Comparison of ENCODE assay signal across 9 mouse cellular contexts in the genomic region with DNA sequence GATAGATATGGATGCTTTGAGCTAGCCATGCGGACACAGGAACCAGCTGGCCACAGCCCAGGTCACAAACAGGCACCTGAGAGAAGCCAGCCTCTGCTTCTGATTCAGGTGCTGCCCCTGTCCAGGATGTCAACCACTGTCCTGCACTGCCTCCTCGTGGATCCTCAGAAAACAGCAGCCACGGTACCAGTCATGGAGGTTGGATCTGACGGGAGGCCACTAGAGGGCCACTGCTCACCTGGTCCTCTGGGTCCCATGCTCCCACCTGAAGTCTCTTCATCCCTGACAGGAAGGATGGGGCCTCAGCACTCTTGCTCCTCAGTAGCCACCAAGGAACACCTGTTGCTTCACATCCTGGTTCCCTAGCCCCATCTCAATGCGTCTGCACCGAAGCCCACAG. TPM values are rescaled to one million over a fixed set of nuclear protein-coding genes. Genes with fewer than 3 reads are reported as not detected.
DNase-seq lines count a peak whose midpoint lies in the region; ATAC-seq and TF ChIP-seq lines count a peak whose summit lies in the region.
"Had no signal": no experiment of that assay in that cellular context is flagged by ENCODE, and none has a peak within 500 bp of the region (broad histone marks: within the 10 kb centered on the region; RNA-seq: fewer than 3 reads in every experiment).

No protein-coding gene starts in this region.

- H3K4me3 ChIP-seq in heart, embryonic 12.5 days = no peak overlapping the region
- H3K4me3 ChIP-seq in liver, embryonic 11.5 days (ENCODE audit: low read depth, low read length) = no peak overlapping the region
- no peak overlapping the region for H3K4me3 ChIP-seq in neural tube, embryonic 13.5 days
- no peak overlapping the region for H3K4me3 ChIP-seq in stomach, postnatal 0 days (ENCODE audit: low read depth, low read length)
- H3K4me3 ChIP-seq: embryonic facial prominence, embryonic 13.5 days had no signal

- H3K4me2 ChIP-seq in heart, embryonic 12.5 days = no peak overlapping the region
- no peak overlapping the region for H3K4me2 ChIP-seq in liver, embryonic 11.5 days
- H3K4me2 ChIP-seq in neural tube, embryonic 13.5 days = no peak overlapping the region
- no peak overlapping the region for H3K4me2 ChIP-seq in stomach, postnatal 0 days (replicated peaks; ENCODE audit: low read depth)
- H3K4me2 ChIP-seq: embryonic facial prominence, embryonic 13.5 days had no signal

- no peaks in the 10 kb centered on the region for H3K4me1 ChIP-seq in heart, embryonic 12.5 days (replicated peaks)
- H3K4me1 ChIP-seq in liver, embryonic 11.5 days (replicated peaks; ENCODE audit: control insufficient read depth, insufficient read depth, low read length) = 0 out of 2 replicates have a peak, but pooled peaks cover 2% of the 10 kb centered on the region
- no peaks in the 10 kb centered on the region for H3K4me1 ChIP-seq in neural tube, embryonic 13.5 days (replicated peaks)
- H3K4me1 ChIP-seq in stomach, postnatal 0 days (replicated peaks; ENCODE audit: control insufficient read depth, insufficient read depth) = no peaks in the 10 kb centered on the region
- H3K4me1 ChIP-seq: embryonic facial prominence, embryonic 13.5 days had no signal

- H3K9ac ChIP-seq in heart, embryonic 12.5 days = no peak overlapping the region
- no peak overlapping the region for H3K9ac ChIP-seq in liver, embryonic 11.5 days (ENCODE audit: low read depth, low read length)
- no peak overlapping the region for H3K9ac ChIP-seq in neural tube, embryonic 13.5 days
- H3K9ac ChIP-seq in stomach, postnatal 0 days (ENCODE audit: low read length) = no peak overlapping the region
- H3K9ac ChIP-seq: embryonic facial prominence, embryonic 13.5 days had no signal

- no peak overlapping the region for H3K27ac ChIP-seq in heart, embryonic 12.5 days (ENCODE audit: poor library complexity, severe bottlenecking)
- H3K27ac ChIP-seq in liver, embryonic 11.5 days (ENCODE audit: low read depth, low read length) = no peak overlapping the region
- H3K27ac ChIP-seq in neural tube, embryonic 13.5 days (replicated peaks) = no peak overlapping the region
- no peak overlapping the region for H3K27ac ChIP-seq in stomach, postnatal 0 days (replicated peaks)
- H3K27ac ChIP-seq: embryonic facial prominence, embryonic 13.5 days had no signal

- peak; percentile 96 for TF ChIP-seq CTCF in stomach, postnatal 0 days (IDR thresholded peaks at IDR 0.05; ENCODE audit: low read depth)

- no peaks in the 10 kb centered on the region for H3K36me3 ChIP-seq in heart, embryonic 12.5 days
- H3K36me3 ChIP-seq in liver, embryonic 11.5 days (ENCODE audit: control insufficient read depth, insufficient read depth, low read length) = no peaks in the 10 kb centered on the region
- H3K36me3 ChIP-seq in neural tube, embryonic 13.5 days = no peaks in the 10 kb centered on the region
- H3K36me3 ChIP-seq in stomach, postnatal 0 days (ENCODE audit: control insufficient read depth, insufficient read depth, low read length) = no peaks in the 10 kb centered on the region
- H3K36me3 ChIP-seq: embryonic facial prominence, embryonic 13.5 days had no signal

- DNase-seq in CD4-positive helper T cell, adult 2 months (ENCODE audit: low read depth, low spot score) = peak; percentile 69
- DNase-seq in adrenal gland, postnatal 10 days = peak; percentile 87
- peak; percentile 86 for DNase-seq in embryo, embryonic 9.5 days (ENCODE audit: extremely low spot score)
- DNase-seq in kidney, postnatal 10 days = peak; percentile 87
- DNase-seq in liver, embryonic 11.5 days (ENCODE audit: low spot score) = peak; percentile 59
- peak; percentile 90 for DNase-seq in stomach, postnatal 0 days (ENCODE audit: low spot score)

- H3K27me3 ChIP-seq in heart, embryonic 12.5 days (replicated peaks) = no peaks in the 10 kb centered on the region; the same call in 1 of the 2 replicates
- H3K27me3 ChIP-seq in liver, embryonic 11.5 days (replicated peaks; ENCODE audit: control insufficient read depth, insufficient read depth, low read length) = 0 out of 2 replicates have a peak, but pooled peaks cover 6% of the 10 kb centered on the region
- peaks cover 10% of the 10 kb centered on the region; the same call in 1 of the 2 replicates for H3K27me3 ChIP-seq in neural tube, embryonic 13.5 days
- H3K27me3 ChIP-seq in stomach, postnatal 0 days (ENCODE audit: control insufficient read depth, insufficient read depth, low read length) = no peaks in the 10 kb centered on the region

- 19% methylated on average over 6 of the region's 6 CpGs for WGBS in heart, embryonic 12.5 days
- WGBS in liver, embryonic 11.5 days = 23% methylated on average over 6 of the region's 6 CpGs
- 28% methylated on average over 6 of the region's 6 CpGs for WGBS in neural tube, embryonic 13.5 days
- 29% methylated on average over 6 of the region's 6 CpGs for WGBS in stomach, postnatal 0 days

- no peaks in the 10 kb centered on the region for H3K9me3 ChIP-seq in heart, embryonic 12.5 days (replicated peaks)
- H3K9me3 ChIP-seq in liver, embryonic 11.5 days (ENCODE audit: control insufficient read depth, low read length) = no peaks in the 10 kb centered on the region
- H3K9me3 ChIP-seq in neural tube, embryonic 13.5 days = no peaks in the 10 kb centered on the region
- H3K9me3 ChIP-seq in stomach, postnatal 0 days (ENCODE audit: control insufficient read depth, low read length) = no peaks in the 10 kb centered on the region
- H3K9me3 ChIP-seq: embryonic facial prominence, embryonic 13.5 days had no signal

- no peak for TF ChIP-seq EP300 in stomach, postnatal 0 days (optimal IDR thresholded peaks at IDR 0.05)

- peak; percentile 42; the same call in 1 of the 2 replicates for ATAC-seq in heart, embryonic 12.5 days (ENCODE audit: insufficient number of reproducible peaks, low FRiP score)
- peak; percentile 64 for ATAC-seq in liver, embryonic 11.5 days (replicated peaks; ENCODE audit: low FRiP score)
- ATAC-seq in neural tube, embryonic 13.5 days (ENCODE audit: low read depth) = peak; percentile 50; the same call in 1 of the 2 replicates
- peak; percentile 64 for ATAC-seq in stomach, postnatal 0 days (ENCODE audit: low FRiP score, low TSS enrichment)

RNA-seq across cellular contexts. Expression of a gene that starts 34.4 kb away (rescaled TPM):
- not detected for total RNA-seq in adrenal gland, postnatal 10 days (2021)
- not detected in 2 replicates for polyA plus RNA-seq in heart, embryonic 12.5 days (2016; fragmentation: Nextera tagmentation; extraction: Ambion mirVana)
- polyA plus RNA-seq in liver, embryonic 11.5 days (2014; fragmentation: Nextera tagmentation; extraction: Ambion mirVana) = not detected in 2 replicates
- polyA plus RNA-seq in neural tube, embryonic 13.5 days (2015; fragmentation: Nextera tagmentation; extraction: Ambion mirVana) = not detected in 2 replicates
- polyA plus RNA-seq in stomach, postnatal 0 days (2015; fragmentation: Nextera tagmentation; extraction: Ambion mirVana) = not detected in 2 replicates
- polyA plus RNA-seq: embryonic facial prominence, embryonic 13.5 days had no signal
